Mouse (Mus musculus): Measurements from ENCODE around the gene Tjp1.

Gene Tjp1

GRCm38 (mm10) chr7:65387560-65388175 is 139.9 kb downstream of the Tjp1 start:
- no peak for DNase-seq

- DNase-seq = no peak
Observed at GRCm38 (mm10) chr7:65384775-65385174, 142.8 kb downstream of the Tjp1 start.

GRCm38 (mm10) chr7:65382515-65383283 is 144.9 kb downstream of the Tjp1 start:
- no peak for DNase-seq

- DNase-seq = no peak
Observed at GRCm38 (mm10) chr7:65381896-65382295, 145.7 kb downstream of the Tjp1 start.

GRCm38 (mm10) chr7:65380716-65381115 is 146.9 kb downstream of the Tjp1 start:
- no peak for DNase-seq

GRCm38 (mm10) chr7:65378818-65379565 is 148.6 kb downstream of the Tjp1 start:
- no peak for DNase-seq

- DNase-seq = no peak
Observed at GRCm38 (mm10) chr7:65377521-65377920, 150.1 kb downstream of the Tjp1 start.

GRCm38 (mm10) chr7:65375621-65376020 is 152.0 kb downstream of the Tjp1 start:
- no peak for DNase-seq

GRCm38 (mm10) chr7:65375176-65375575 is 152.4 kb downstream of the Tjp1 start:
- no peak for DNase-seq

- DNase-seq = no peak
Observed at GRCm38 (mm10) chr7:65373336-65373735, 154.2 kb downstream of the Tjp1 start.

- no peak for DNase-seq
Observed at GRCm38 (mm10) chr7:65371765-65372164, 155.8 kb downstream of the Tjp1 start.

- peak; percentile 73 for DNase-seq
Observed at GRCm38 (mm10) chr7:65370787-65371616, 156.6 kb downstream of the Tjp1 start.

- DNase-seq = peak; percentile 29
Observed at GRCm38 (mm10) chr7:65370381-65370786, 157.2 kb downstream of the Tjp1 start.

GRCm38 (mm10) chr7:65369101-65369500 is 158.5 kb downstream of the Tjp1 start:
- no peak for DNase-seq

GRCm38 (mm10) chr7:65367386-65368245 is 160.0 kb downstream of the Tjp1 start:
- DNase-seq = no peak

GRCm38 (mm10) chr7:65366153-65366552 is 161.4 kb downstream of the Tjp1 start:
- no peak for DNase-seq

- DNase-seq = no peak
Observed at GRCm38 (mm10) chr7:65365560-65365959, 162.0 kb downstream of the Tjp1 start.

- no peak for DNase-seq
Observed at GRCm38 (mm10) chr7:65360278-65360677, 167.3 kb downstream of the Tjp1 start.

- no peak for DNase-seq
Observed at GRCm38 (mm10) chr7:65359774-65360173, 167.8 kb downstream of the Tjp1 start.

- DNase-seq = peak; percentile 42
Observed at GRCm38 (mm10) chr7:65357538-65357937, 170.0 kb downstream of the Tjp1 start.

- no peak for DNase-seq
Observed at GRCm38 (mm10) chr7:65356204-65356603, 171.4 kb downstream of the Tjp1 start.

- DNase-seq = no peak
Observed at GRCm38 (mm10) chr7:65354908-65355307, 172.7 kb downstream of the Tjp1 start.
